Mouse (Mus musculus) urinary bladder, adult 2 months (tissue): ENCODE measurements around the gene Card19. TPM values are rescaled to one million over a fixed set of nuclear protein-coding genes. Genes with fewer than 3 reads are reported as not detected.

Experiments used
- DNase-seq: peaks from one replicate; pipeline ENCODE4 v3.0.0; 2022; ENCODE audit warnings: low spot score
- polyA plus RNA-seq: library from polyadenylated mRNA; depleted of rRNA; stranded (reverse); fragments of >200 nt; gene quantifications from 2 replicates; pipeline ENCODE4 v1.2.3, GENCODE M21; 2012; rRNA removed

Card19 gene
- polyA plus RNA-seq, 1 experiment: 87.0 TPM

- DNase-seq: no peak
These were observed 43.5 kb downstream of the Card19 start for GRCm38 (mm10) chr13:49172335-49172734.

DNA sequence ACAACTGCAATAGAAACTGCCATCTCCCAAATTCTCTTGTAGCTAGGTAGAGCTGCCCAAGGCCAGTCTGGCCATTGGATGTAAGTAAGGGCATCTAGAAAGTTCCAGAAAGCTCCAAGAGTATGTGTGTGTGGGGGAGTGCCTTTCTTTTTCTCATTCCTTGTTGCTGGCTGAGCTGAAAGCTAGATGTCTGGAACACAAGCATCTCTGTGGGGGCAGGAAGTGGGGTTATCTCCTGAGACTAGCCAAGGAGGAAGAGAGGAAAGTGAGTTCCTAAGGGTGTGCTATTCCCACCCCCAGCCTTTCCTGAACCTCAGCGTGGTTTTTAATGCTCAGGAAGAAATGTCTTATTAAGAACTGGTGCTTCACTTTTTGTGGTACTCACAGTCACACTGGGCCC, 44.1 kb downstream of the Card19 start:
- DNase-seq: no peak

DNA sequence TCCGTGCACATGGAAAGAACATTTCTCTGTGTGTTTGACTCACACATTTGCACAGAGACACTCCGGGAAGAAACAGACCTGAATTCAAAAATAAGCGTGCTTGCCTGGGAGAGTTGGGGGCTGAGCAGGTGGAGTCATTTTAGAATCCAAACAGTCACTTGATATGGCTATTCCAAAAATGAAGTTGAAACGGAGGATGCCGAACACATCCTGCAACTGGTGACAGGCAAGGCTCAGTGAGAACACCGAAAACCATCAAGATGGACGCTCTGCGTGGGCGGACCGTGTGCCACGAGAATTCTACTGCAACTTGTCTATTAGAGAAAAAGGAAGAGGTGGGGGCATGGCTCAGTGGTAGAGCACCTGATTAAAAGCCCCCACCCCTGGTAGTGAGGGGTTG, 45.2 kb downstream of the Card19 start:
- DNase-seq: no peak

GRCm38 (mm10) chr13:49169448-49170207, 46.2 kb downstream of the Card19 start:
- peak; percentile 89 for DNase-seq

DNA sequence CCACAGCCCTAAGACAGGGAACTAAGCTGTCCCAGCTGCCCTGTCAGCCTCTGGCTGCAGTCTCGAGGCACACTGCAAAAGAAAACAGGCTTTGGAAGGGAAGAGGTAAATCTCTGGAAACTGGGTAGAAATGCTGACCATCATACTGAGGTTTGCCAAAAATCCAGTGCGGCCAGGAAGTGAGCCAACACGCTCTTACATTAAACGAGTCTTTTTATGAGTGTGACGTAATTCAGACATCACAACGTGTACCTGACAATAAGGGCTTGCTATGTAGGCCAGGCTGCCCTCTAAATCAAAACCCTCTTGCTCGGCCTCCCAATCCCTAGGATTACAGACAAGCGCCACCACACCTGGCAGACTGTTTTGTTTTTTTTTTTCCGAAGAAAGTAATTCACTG, 48.8 kb downstream of the Card19 start:
- DNase-seq: no peak

- no peak for DNase-seq
These were observed 52.2 kb downstream of the Card19 start for GRCm38 (mm10) chr13:49163645-49164044.

DNA sequence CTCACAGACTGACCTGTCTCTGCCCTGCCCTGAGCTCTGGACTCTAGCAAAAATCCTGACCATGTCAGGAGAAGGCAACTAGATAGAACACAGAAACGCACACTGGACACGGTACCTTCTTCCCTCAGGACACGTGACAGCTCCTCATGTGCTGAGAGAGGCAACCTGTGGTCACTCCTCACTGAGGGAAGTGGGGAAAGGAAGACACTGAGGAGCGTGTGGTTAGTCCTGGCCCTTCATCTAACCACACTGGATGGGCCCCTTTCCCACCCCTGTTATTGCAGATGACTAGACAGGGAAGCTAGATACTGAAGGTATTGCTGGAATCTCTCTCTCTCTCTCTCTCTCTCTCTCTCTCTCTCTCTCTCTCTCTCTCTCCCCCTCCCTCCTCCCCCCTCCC, 53.1 kb downstream of the Card19 start:
- DNase-seq: no peak

DNA sequence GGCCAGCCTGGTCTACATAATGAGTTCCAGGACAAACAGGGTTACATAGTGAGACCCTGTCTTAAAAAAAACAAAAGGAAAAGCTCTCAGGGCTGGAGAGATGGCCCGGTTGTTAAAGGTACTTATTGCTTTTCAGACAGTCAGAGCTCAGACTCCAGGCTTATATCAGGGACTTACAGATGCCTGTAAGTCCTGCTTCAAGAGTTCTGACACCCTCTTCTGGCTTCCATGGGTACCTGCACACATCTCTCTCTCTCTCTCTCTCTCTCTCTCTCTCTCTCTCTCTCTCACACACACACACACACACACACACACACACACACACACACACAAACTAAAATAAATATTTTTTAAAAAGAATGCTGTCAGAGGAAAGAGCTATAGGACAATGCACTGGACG, 54.6 kb downstream of the Card19 start:
- no peak for DNase-seq

- no peak for DNase-seq
These were observed 57.7 kb downstream of the Card19 start for GRCm38 (mm10) chr13:49158040-49158713.

DNA sequence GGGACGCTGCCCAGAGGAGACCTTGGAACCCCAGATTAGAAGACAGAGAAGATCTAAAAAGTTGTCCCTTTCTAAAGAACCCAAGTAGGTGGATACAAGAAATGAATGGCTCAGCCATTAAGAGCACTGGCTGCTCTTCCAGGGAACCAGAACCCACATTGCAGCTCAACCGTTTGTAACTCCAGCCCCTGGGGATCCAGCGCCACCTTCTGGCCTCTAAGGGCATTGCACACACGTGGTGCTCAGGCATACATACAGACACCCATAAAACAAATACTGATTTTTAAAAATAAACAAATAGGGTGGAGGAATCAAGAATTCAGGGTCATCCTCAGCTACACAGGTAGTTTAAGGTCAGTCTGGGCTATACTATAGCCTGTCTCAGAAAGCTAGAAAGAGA, 59.2 kb downstream of the Card19 start:
- no peak for DNase-seq

DNA sequence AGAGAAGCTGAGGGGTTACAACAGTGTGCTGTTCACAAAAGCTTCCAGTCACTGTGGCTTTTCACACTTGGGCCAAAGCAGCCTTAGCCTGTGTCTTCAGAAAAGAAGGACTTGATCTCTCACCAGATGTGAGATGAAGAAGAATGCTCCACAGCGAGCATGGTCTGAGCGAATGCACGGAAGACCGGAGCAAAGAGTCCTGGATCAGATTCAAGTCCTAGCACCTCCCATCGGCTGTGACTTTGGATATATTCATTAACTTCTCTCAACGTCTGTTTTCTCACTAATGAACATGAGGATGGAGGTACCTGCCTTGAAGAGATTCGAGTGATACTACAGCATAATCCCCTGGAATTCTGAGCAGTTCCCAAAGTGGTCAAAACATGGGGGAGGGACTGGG, 61.2 kb downstream of the Card19 start:
- DNase-seq: no peak

GRCm38 (mm10) chr13:49154028-49154427, 61.8 kb downstream of the Card19 start:
- no peak for DNase-seq

Other genes with a start within 250 kb of the Card19 start
- 80.1 and 101 TPM in 2 replicates for gene Fam120a, start 248.0 kb downstream of the Card19 start, polyA plus RNA-seq
- 14.9 and 28.9 TPM in 2 replicates for gene Wnk2, start 68.0 kb downstream of the Card19 start, polyA plus RNA-seq
- 115 and 126 TPM in 2 replicates for gene Ninj1, start 28.6 kb downstream of the Card19 start, polyA plus RNA-seq
- 2.6 and 2.8 TPM in 2 replicates for gene Susd3, start 32.7 kb upstream of the Card19 start, polyA plus RNA-seq
- gene Fgd3, start 104.3 kb upstream of the Card19 start, polyA plus RNA-seq: 6.2 and 7.2 TPM in 2 replicates
- gene Bicd2, start 125.5 kb upstream of the Card19 start, polyA plus RNA-seq: 41.8 and 47.8 TPM in 2 replicates
- 10.0 and 12.4 TPM in 2 replicates for gene Ippk, start 205.2 kb upstream of the Card19 start, polyA plus RNA-seq